Mouse (Mus musculus): ENCODE results near the gene Nup188. TPM values are rescaled to one million over a fixed set of nuclear protein-coding genes. Genes with fewer than 3 reads are reported as not detected.

Nup188 gene
- polyA plus RNA-seq, 1 experiment from 2014 or later: 42.1 TPM

DNA sequence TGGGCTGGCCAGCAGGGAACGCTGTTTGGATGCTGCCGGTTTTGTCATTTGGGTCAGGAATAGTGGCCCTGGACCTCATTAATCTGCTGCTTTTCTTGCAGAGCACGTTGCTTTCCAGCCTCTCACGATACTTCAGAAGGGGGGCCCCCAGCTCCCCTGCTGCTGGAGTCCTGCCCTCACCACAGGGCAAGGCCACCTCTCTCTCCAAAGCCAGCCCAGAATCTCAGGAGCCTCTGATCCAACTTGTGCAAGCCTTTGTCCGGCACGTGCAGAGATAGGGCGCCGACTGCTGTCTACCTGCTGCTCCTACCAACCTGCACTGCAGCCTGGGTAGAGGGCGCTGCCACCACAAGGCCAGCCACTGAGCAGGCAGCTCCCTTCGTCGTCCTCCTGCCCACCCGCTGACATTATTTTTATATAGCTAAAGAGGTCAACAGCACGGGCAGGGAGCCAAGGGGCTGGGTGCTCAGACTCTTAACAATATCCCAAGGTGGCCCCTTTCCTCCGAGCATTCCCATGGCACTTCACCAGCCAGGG, 57.5 kb downstream of the Nup188 start:
- Histone ChIP-seq H3K9me3 (replicated peaks) (no peaks in the 10 kb centered on the region), H3K4me2 (no peak overlapping the region), H3K27ac (0 out of 2 replicates have a peak overlapping the region, but pooled peaks have one; percentile 6), H3K36me3 (peaks cover 99% of the 10 kb centered on the region), H3K4me1 (no peaks in the 10 kb centered on the region), H3K27me3 (no peaks in the 10 kb centered on the region), H3K9ac (no peak overlapping the region), H3K4me3 (replicated peaks) (no peak overlapping the region)
- WGBS: 62% methylated on average over 14 of the region's 14 CpGs
- no peak for ATAC-seq (replicated peaks; ENCODE audit: low FRiP score)

DNA sequence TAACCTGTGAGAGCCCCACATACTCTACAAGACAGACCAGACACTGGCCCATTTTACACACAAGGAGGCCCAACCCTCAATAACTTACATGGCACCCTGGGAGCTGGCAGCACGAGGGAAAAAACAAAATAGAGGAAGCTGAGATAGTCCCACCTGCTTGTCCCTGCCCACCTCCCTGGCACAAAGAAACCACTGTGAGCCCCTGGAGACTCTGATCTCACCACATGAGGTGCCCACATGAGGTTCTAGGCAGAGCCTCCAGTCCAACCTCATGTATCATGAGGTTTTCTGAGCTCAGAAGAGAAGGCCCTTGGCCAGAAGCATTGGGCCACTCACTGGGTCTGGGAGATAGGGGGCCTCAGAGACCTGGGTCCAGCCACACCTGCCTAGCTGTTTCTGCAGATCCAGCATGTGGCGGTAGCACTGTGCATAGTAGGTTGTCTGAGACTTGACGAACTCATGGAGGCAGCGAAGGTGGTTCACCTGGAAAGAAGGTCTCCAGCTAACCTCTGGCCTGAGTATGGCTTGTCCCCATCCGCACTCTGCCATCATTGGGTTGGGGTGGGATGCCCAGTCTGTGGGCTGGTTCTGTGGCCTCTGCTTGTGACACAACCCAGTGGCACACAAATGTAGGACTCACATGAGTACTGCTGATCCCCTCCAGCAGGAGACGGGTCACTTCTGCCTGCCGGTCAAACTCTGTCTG, 59.9 kb downstream of the Nup188 start:
- WGBS: 90% methylated on average over 7 of the region's 7 CpGs
- Histone ChIP-seq H3K4me2 (no peak overlapping the region), H3K9me3 (replicated peaks) (no peaks in the 10 kb centered on the region), H3K4me3 (replicated peaks) (no peak overlapping the region), H3K27me3 (no peaks in the 10 kb centered on the region), H3K36me3 (peaks cover 97% of the 10 kb centered on the region), H3K9ac (no peak overlapping the region), H3K4me1 (no peaks in the 10 kb centered on the region), H3K27ac (no peak overlapping the region)
- ATAC-seq (replicated peaks; ENCODE audit: low FRiP score): no peak

DNA sequence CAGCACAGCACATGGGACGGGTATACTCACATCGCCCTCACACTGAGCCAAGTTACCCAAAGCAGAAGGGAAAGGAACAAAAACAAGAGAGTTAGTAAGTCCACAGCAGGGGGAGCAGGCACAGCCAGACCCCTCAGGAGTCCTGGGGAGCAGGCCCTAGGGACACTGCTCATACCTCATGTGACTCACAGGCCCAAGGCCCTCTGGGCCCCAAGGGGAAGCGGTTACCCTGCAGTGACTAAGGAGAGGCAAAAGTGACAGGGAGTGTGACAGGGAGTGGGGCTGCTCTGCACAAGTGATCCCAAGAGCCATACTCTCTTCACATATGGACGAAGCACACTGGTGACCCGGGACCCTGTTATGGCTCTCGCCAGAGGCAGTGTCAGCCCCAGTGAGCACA, 63.0 kb downstream of the Nup188 start:
- Histone ChIP-seq H3K9ac (no peak overlapping the region), H3K36me3 (peaks cover 87% of the 10 kb centered on the region), H3K27ac (no peak overlapping the region), H3K4me3 (replicated peaks) (no peak overlapping the region), H3K27me3 (no peaks in the 10 kb centered on the region), H3K4me2 (no peak overlapping the region), H3K4me1 (no peaks in the 10 kb centered on the region), H3K9me3 (replicated peaks) (no peaks in the 10 kb centered on the region)
- WGBS: 87% methylated on average over 6 of the region's 6 CpGs
- no peak for ATAC-seq (replicated peaks; ENCODE audit: low FRiP score)

DNA sequence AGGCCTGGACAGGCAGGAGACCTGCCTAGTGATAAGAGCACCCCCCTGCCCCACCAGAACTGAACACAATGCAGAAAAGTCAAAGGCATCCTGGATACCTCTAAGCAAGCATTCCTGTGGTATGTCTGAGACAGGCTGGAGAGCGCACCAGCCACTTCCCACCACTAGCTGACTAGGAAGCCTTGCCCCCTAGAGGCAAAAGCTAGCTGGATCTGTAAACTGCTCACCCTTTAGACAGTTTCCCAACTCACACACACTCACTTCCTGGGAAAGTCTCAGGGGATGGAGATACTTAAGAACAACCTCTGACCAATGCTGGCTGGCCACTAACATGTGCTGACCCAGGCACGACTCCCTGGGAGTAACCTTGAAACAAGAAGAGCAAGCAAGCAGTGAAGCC, 65.0 kb downstream of the Nup188 start:
- no peak for ATAC-seq (replicated peaks; ENCODE audit: low FRiP score)
- Histone ChIP-seq H3K9ac (no peak overlapping the region), H3K27me3 (no peaks in the 10 kb centered on the region), H3K9me3 (replicated peaks) (no peaks in the 10 kb centered on the region), H3K36me3 (peaks cover 73% of the 10 kb centered on the region), H3K4me1 (peaks cover 7% of the 10 kb centered on the region), H3K4me3 (replicated peaks) (no peak overlapping the region), H3K27ac (no peak overlapping the region), H3K4me2 (no peak overlapping the region)
- WGBS: 65% methylated on average over 2 of the region's 2 CpGs

DNA sequence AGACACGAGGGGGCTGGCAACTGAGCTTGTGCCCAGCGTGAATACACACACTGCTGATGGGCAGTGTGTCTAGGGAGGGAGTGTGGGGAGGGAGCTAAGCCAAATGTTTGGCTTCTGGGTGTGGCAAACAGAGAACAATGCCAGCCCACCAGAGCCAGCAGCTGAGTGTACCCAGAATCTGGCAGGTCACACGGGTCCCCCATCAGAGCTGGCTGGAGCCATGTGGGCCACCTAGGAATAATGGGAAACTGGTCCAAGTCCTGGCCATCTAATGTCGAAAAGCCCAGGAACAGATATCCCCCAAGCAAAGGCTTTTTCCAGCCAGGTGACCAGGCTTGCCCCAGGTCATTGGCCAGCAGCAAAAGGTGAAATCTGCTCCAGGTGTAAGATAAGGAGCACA, 69.7 kb downstream of the Nup188 start:
- Histone ChIP-seq H3K4me1 (peaks cover 37% of the 10 kb centered on the region), H3K9ac (no peak overlapping the region), H3K27ac (no peak overlapping the region), H3K4me3 (replicated peaks) (no peak overlapping the region), H3K9me3 (replicated peaks) (no peaks in the 10 kb centered on the region), H3K36me3 (peaks cover 27% of the 10 kb centered on the region), H3K4me2 (no peak overlapping the region), H3K27me3 (no peaks in the 10 kb centered on the region)
- 62% methylated on average over 4 of the region's 4 CpGs for WGBS
- no peak for ATAC-seq (replicated peaks; ENCODE audit: low FRiP score)

DNA sequence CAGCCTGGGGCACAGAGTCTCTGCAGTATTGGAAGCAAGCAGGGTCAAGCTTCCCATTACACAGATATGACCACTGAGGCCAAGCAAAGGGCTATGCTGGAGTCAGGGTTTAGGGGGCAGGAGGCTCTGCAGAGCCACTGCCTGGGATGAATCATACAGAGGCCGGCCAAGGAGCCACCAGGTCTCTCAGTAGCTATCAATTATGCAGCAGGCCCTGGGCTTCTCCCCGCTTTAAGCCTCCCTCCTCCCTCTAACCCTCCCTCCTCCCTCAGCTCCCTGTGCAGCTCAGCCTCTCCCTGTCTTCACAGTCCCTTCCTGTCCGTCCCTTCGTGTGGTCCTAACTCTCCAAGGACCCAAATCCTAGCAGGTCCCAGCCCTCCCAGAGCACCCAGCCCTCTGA, 70.1 kb downstream of the Nup188 start:
- H3K9me3 ChIP-seq (replicated peaks): no peaks in the 10 kb centered on the region
- 37% methylated on average over 4 of the region's 4 CpGs for WGBS
- H3K4me2 ChIP-seq: no peak overlapping the region
- peaks cover 37% of the 10 kb centered on the region for H3K4me1 ChIP-seq
- H3K9ac ChIP-seq: no peak overlapping the region
- H3K27ac ChIP-seq: no peak overlapping the region
- H3K4me3 ChIP-seq (replicated peaks): no peak overlapping the region
- no peak for ATAC-seq (replicated peaks; ENCODE audit: low FRiP score)
- H3K36me3 ChIP-seq: peaks cover 26% of the 10 kb centered on the region
- no peaks in the 10 kb centered on the region for H3K27me3 ChIP-seq

DNA sequence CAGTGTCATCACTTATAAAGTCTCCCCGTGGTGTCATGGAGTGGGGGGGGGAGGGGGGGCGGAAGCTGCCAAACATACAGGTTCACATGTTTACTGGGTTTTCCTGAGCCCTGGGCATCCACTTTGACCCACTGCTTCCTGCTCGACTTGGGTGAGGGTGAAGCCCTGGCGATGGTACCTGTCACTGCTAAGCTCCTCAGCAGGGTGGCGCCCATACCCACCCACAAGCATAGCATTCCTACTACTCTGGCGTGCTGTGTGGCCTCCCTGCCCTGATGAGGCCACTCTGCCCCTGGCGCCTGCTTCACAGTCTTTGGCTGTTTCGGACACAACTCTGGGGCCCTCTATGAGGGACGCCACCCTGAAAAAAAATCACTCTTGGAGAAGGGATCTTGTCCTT, 70.7 kb downstream of the Nup188 start:
- Histone ChIP-seq H3K4me2 (no peak overlapping the region), H3K36me3 (peaks cover 26% of the 10 kb centered on the region), H3K27me3 (no peaks in the 10 kb centered on the region), H3K4me1 (peaks cover 37% of the 10 kb centered on the region), H3K4me3 (replicated peaks) (no peak overlapping the region), H3K27ac (no peak overlapping the region), H3K9ac (0 out of 2 replicates have a peak overlapping the region, but pooled peaks have one; percentile 11), H3K9me3 (replicated peaks) (no peaks in the 10 kb centered on the region)
- no peak for ATAC-seq (replicated peaks; ENCODE audit: low FRiP score)
- WGBS: 65% methylated on average over 9 of the region's 9 CpGs

DNA sequence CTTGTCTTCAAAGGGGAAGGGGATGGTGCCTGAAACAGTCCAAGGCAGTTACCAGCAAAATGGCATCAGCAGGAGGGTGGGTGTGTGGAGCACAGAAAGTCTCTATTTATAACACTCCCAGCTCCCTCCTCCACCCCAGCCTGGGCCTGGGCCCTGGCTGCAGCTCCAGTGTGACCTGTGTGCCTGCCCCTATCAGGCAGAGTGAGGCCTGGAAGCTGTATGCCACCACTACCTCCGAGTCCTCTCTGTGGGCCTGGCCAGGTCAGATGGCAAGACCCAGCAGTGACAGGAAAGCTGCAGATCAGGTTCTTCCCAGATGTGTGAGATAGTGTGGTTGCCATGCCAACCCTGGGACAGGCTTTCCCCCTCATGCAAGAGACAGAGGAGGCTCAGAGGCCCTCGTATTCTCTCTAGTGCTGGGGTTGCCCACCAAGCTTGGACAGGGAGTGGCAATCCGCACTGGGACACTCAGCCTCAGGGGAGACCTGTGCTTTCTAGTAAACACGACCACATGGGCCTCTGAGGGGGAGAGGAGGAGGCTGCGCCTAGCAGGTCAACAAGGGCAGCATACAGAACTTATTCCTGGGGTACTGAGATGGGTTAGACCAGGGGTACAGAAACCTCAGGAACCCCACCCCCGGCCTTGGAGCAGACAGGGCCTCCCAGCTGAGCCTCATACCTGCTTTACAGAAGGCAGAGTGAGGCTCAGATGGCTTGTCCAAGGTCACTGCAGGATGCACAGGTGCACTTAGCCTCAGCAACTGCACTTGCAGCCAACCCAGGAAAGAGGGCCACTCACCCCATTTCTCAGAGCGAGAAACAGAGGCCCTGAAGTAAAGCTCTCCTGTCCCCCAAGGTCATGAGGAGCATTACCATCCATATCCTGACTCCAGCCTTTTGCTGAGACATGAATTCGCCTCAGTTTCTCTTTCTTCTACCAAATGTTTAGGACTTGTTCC, 71.6 kb downstream of the Nup188 start:
- H3K4me1 ChIP-seq: peaks cover 37% of the 10 kb centered on the region
- peak overlapping the region; percentile 85 for H3K4me3 ChIP-seq (replicated peaks)
- H3K9ac ChIP-seq: peak overlapping the region; percentile 83
- 42% methylated on average over 8 of the region's 8 CpGs for WGBS
- peak overlapping the region; percentile 90 for H3K4me2 ChIP-seq
- H3K27ac ChIP-seq: peak overlapping the region; percentile 79
- peaks cover 18% of the 10 kb centered on the region for H3K36me3 ChIP-seq
- no peaks in the 10 kb centered on the region for H3K9me3 ChIP-seq (replicated peaks)
- no peak; the same call in 1 of the 2 replicates for ATAC-seq (replicated peaks; ENCODE audit: low FRiP score)
- H3K27me3 ChIP-seq: no peaks in the 10 kb centered on the region

DNA sequence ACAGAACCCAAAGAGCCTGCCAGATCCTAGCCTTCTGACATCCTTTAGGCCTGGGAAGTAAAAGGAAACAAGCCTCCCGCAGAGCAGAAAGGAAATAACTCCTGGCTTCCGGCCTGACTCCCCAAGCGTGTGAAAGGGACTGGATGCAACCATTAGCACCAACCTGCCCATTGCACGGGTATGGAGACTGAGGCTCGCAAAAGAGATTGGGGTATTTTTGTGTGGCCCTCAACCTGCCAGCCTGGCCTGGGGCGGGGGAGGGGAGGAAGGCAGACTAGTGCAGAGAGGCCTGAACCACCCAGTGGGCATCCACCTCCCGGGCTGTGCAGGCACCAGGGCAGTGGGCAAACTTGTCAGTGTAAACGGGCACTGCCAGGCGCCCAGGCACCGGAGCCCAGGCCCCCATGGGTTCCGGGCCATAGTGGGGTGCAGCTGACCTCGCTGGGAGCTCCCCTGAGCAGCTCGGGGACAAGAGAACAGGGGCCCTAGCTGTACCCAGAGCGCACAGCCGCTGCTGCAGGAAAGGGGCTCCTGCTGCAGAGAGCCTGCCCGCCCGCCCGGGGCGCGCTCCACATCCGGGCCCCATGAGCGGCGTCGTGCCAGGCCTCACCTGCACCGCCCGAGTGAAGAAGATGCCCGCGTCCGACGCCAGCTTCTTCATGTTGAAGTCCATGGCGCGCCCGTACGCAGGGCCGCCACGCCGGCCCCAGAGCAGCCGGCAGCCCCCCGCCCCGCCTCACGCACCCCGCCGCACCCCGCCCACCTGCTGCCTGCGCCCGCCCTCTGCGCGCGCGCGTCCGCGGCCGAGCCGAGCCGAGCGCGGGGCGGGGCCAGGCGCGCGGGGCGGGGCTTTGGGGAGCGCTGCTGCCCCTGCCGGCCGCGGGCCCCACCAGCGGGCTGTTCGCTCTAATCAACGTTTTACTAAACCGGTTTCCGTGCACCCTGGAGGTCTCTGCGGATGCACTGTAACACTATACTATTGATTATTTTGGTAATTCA, 72.6 kb downstream of the Nup188 start, which contains the start of gene Sh3glb2:
Gene Sh3glb2 (minus strand): TSS at position 805 of the 999 bp plus-strand sequence.
- Histone ChIP-seq H3K27me3 (no peaks in the 10 kb centered on the region), H3K4me2 (peak within 1 kb of the TSS; percentile 90), H3K27ac (peak within 1 kb of the TSS; percentile 79), H3K36me3 (peaks cover 8% of the 10 kb centered on the region; the same call in 1 of the 2 replicates), H3K9ac (peak within 1 kb of the TSS; percentile 83), H3K9me3 (replicated peaks) (no peaks in the 10 kb centered on the region), H3K4me1 (peaks cover 37% of the 10 kb centered on the region), H3K4me3 (replicated peaks) (peak within 1 kb of the TSS; percentile 85)
- ATAC-seq (replicated peaks; ENCODE audit: low FRiP score): peak; percentile 81
- WGBS: 2% methylated on average over 72 of the region's 73 CpGs

DNA sequence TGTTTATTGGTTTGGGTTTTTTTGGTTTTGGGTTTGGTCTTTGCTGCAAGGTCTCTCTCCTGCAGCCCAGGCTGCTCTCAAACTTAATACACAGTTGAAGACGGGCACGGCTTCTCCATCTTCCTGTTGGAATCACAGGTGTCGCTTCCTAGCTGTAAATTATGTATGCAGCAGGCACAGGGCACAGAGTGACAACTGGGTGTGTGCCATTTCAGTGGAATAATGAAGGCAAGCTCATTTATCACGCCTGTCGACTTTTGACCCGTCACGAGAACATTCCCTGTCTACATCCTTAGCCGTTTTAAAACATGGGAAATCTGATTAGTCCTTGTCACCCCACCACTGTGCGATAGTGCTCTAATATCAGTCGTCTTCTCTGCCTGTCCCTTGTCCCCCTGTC, 74.4 kb downstream of the Nup188 start:
- H3K4me3 ChIP-seq (replicated peaks): no peak overlapping the region
- no peaks in the 10 kb centered on the region for H3K36me3 ChIP-seq
- no peak for ATAC-seq (replicated peaks; ENCODE audit: low FRiP score)
- H3K27ac ChIP-seq: no peak overlapping the region
- H3K9me3 ChIP-seq (replicated peaks): no peaks in the 10 kb centered on the region
- 55% methylated on average over 10 of the region's 10 CpGs for whole genome bisulfite sequencing
- no peak overlapping the region for H3K4me2 ChIP-seq
- H3K4me1 ChIP-seq: peaks cover 45% of the 10 kb centered on the region
- no peaks in the 10 kb centered on the region for H3K27me3 ChIP-seq
- no peak overlapping the region for H3K9ac ChIP-seq

DNA sequence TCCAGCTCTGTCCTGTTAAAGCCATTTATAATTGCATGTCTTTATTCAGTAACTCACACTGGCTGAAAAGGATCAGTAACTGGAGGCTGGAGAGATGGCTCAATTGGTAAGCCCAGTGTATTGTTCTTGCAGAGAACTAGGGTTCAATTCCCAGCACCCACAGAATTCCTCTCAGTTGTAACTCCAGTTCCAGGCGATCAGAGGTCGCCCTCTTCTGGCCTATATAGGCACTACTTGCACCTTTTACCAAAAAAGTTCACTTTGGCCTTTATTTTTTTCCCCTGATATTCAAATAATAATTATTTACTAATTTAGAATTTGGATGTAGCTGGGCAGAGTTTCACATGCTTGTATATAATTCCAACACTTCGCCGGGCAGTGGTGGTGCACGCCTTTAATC, 76.7 kb downstream of the Nup188 start:
- 79% methylated on average over 5 of the region's 5 CpGs for WGBS
- H3K9ac ChIP-seq: no peak overlapping the region

More for the DNA sequence above, 76.7 kb downstream of the Nup188 start:
- Histone ChIP-seq H3K4me2 (no peak overlapping the region), H3K27me3 (no peaks in the 10 kb centered on the region), H3K9me3 (replicated peaks) (no peaks in the 10 kb centered on the region), H3K27ac (no peak overlapping the region), H3K4me3 (replicated peaks) (no peak overlapping the region), H3K36me3 (peaks cover 10% of the 10 kb centered on the region), H3K4me1 (peaks cover 32% of the 10 kb centered on the region)
- ATAC-seq (replicated peaks; ENCODE audit: low FRiP score): no peak

Measured in kidney, embryonic 15.5 days (tissue).